Mouse (Mus musculus) stomach, postnatal 0 days (tissue): ENCODE data around the gene Ltv1. TPM values are rescaled to one million over a fixed set of nuclear protein-coding genes. Genes with fewer than 3 reads are reported as not detected.
A peak's percentile ranks its signal among the peaks of the same experiment; 100 is the strongest.

Experiments
- ATAC-seq: fragments of 200-750 bp; cut with Nextera tagmentation; 2 replicates; pipeline ENCODE4 v1.8.0; 2017; ENCODE audit not compliant: low FRiP score, low TSS enrichment
- DNase-seq: peaks from one replicate; pipeline ENCODE4 v3.0.0-alpha.2; 2016; ENCODE audit warnings: low spot score
- H3K27ac ChIP-seq: fragments of 300-500 bp; sonication (generic); replicated peaks from 2 replicates; pipeline ENCODE4 v1.5.1; 2014; ENCODE audit warnings: mild to moderate bottlenecking, control low read depth
- H3K27me3 ChIP-seq: fragments of 300-500 bp; sonication (generic); 2 replicates; pipeline ENCODE4 v1.6.1; 2014; ENCODE audit warnings: low read length; ENCODE audit not compliant: control insufficient read depth, insufficient read depth
- H3K36me3 ChIP-seq: fragments of 300-500 bp; sonication (generic); 2 replicates; pipeline ENCODE4 v1.6.1; 2014; ENCODE audit warnings: low read length, mixed read lengths; ENCODE audit not compliant: control insufficient read depth, insufficient read depth
- H3K4me1 ChIP-seq: fragments of 300-500 bp; sonication (generic); replicated peaks from 2 replicates; pipeline ENCODE4 v1.6.1; 2014; ENCODE audit warnings: antibody characterized with exemption; ENCODE audit not compliant: control insufficient read depth, insufficient read depth
- H3K4me2 ChIP-seq: fragments of 300-500 bp; sonication (generic); replicated peaks from 2 replicates; pipeline ENCODE4 v1.6.1; 2014; ENCODE audit warnings: low read depth, mild to moderate bottlenecking, control low read depth, moderate library complexity
- H3K4me3 ChIP-seq: fragments of 300-500 bp; sonication (generic); 2 replicates; pipeline ENCODE4 v1.5.1; 2014; ENCODE audit warnings: low read depth, low read length, control low read depth
- H3K9ac ChIP-seq: fragments of 300-500 bp; sonication (generic); 2 replicates; pipeline ENCODE4 v1.6.1; 2014; ENCODE audit warnings: mild to moderate bottlenecking, low read length, control low read depth, mixed read lengths
- H3K9me3 ChIP-seq: fragments of 300-500 bp; sonication (generic); 2 replicates; pipeline ENCODE4 v1.6.1; 2016; ENCODE audit warnings: low read length; ENCODE audit not compliant: control insufficient read depth
- CTCF ChIP-seq: IDR thresholded peaks from 2 replicates; pipeline ENCODE4 v1.5.1; 2016; ENCODE audit warnings: antibody characterized with exemption, low read depth, mild to moderate bottlenecking, moderate library complexity
- EP300 ChIP-seq: optimal IDR thresholded peaks from 2 replicates; pipeline ENCODE3; 2016; ENCODE audit warnings: antibody characterized with exemption
- WGBS: fragments of 180-500 bp; shearing (Covaris S2); extraction: QIAGEN DNeasy Blood & Tissue Kit; methylation state at CpG from one replicate; pipeline ENCODE4 v1.1.7; 2014; 5-methylcytosine and 5-hydroxymethylcytosine counted together
- polyA plus RNA-seq: library from polyadenylated mRNA; unstranded; fragments of >200 nt; fragmentation: Nextera tagmentation; extraction: Ambion mirVana; gene quantifications from 2 replicates; pipeline ENCODE4 v1.2.1, GENCODE M21; 2015

Ltv1 gene
- polyA plus RNA-seq, 1 experiment from 2014 or later = 63.1 TPM

- Histone ChIP-seq H3K4me1 (no peaks in the 10 kb centered on the region), H3K9ac (no peak overlapping the region), H3K27ac (no peak overlapping the region), H3K36me3 (no peaks in the 10 kb centered on the region), H3K4me2 (no peak overlapping the region), H3K4me3 (no peak overlapping the region), H3K9me3 (no peaks in the 10 kb centered on the region), H3K27me3 (no peaks in the 10 kb centered on the region)
- DNase-seq (peak; percentile 11), ATAC-seq (no peak; the same call in 1 of the 2 replicates)
- TF ChIP-seq CTCF = no peak
- TF ChIP-seq EP300 = no peak
- 95% methylated on average over 7 of the region's 7 CpGs for WGBS
These were observed 57.7 kb downstream of the Ltv1 start for GRCm38 (mm10) chr10:13135276-13135675.

GRCm38 (mm10) chr10:13133850-13134249, 59.1 kb downstream of the Ltv1 start:
- no peak overlapping the region for H3K27ac ChIP-seq
- H3K4me2 ChIP-seq = no peak overlapping the region
- no peak overlapping the region for H3K4me3 ChIP-seq
- H3K27me3 ChIP-seq = no peaks in the 10 kb centered on the region
- 86% methylated on average over 4 of the region's 4 CpGs for WGBS
- no peak for TF ChIP-seq EP300
- TF ChIP-seq CTCF = no peak
- no peak overlapping the region for H3K9ac ChIP-seq
- ATAC-seq = no peak
- no peaks in the 10 kb centered on the region for H3K9me3 ChIP-seq
- H3K4me1 ChIP-seq = no peaks in the 10 kb centered on the region
- no peaks in the 10 kb centered on the region for H3K36me3 ChIP-seq
- no peak for DNase-seq

Other genes with a start within 250 kb of the Ltv1 start
- gene Stx11, start 228.9 kb downstream of the Ltv1 start, polyA plus RNA-seq = 3.7 and 5.0 TPM in 2 replicates
- 26.8 and 29.3 TPM in 2 replicates for gene Sf3b5, start 187.8 kb downstream of the Ltv1 start, polyA plus RNA-seq
- gene Plagl1, start 132.7 kb downstream of the Ltv1 start, polyA plus RNA-seq = 81.0 and 99.4 TPM in 2 replicates
- not detected in 2 replicates for gene Zc2hc1b, start 15.1 kb downstream of the Ltv1 start, polyA plus RNA-seq